In the genomic region with DNA sequence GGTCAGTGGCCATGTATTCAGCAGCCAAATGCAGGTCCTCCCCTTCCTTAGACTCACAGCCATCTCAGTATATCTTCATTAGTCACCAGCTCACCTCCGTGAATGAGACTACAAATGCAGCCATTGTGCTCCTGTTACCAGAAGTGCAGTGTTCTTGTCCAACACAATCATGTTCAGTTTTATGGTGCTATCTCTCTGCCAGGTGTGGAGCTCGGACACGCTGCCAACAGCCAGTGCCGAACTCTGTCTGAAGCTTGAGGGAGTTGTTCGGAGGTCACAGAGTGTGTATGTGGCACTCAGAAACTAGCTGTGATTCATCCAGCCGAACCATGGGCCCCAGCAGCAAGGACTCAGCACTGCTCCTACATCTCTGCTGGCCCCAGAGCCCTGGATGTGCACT, we compare ENCODE assay signal across 14 mouse cellular contexts.
"Had no signal": no experiment of that assay in that cellular context is flagged by ENCODE, and none has a peak within 500 bp of the region (broad histone marks: within the 10 kb centered on the region; RNA-seq: fewer than 3 reads in every experiment).

No protein-coding gene starts in this region.

- H3K27me3 ChIP-seq: limb, embryonic 13.5 days; liver, embryonic 13.5 days had no signal

- DNase-seq: kidney, adult 9 months; kidney, postnatal 14 days; left cerebral cortex, postnatal 4 days; liver, embryonic 13.5 days; lung, adult 2 months; lung, postnatal 14 days; lung, postnatal 4 days; midbrain, embryonic 14.5 days; right cerebral cortex, adult 18-20 months; right cerebral cortex, postnatal 25 days; thymus, adult 18-20 months; thymus, postnatal 36 days had no signal

- H3K9me3 ChIP-seq: limb, embryonic 13.5 days; liver, embryonic 13.5 days had no signal

- H3K4me1 ChIP-seq: limb, embryonic 13.5 days; liver, embryonic 13.5 days had no signal

- H3K9ac ChIP-seq: limb, embryonic 13.5 days; liver, embryonic 13.5 days had no signal

- H3K27ac ChIP-seq: limb, embryonic 13.5 days; liver, embryonic 13.5 days had no signal

- H3K4me2 ChIP-seq: limb, embryonic 13.5 days; liver, embryonic 13.5 days; midbrain, embryonic 11.5 days had no signal

- H3K36me3 ChIP-seq: limb, embryonic 13.5 days; liver, embryonic 13.5 days had no signal

- H3K4me3 ChIP-seq: limb, embryonic 13.5 days; liver, embryonic 13.5 days had no signal
